In genomic region chr17:14328037-14328436, GRCm38 (mm10) we compare ENCODE assay signal across 32 mouse cellular contexts. TPM values are rescaled to one million over a fixed set of nuclear protein-coding genes. Genes with fewer than 3 reads are reported as not detected.
DNase-seq lines count a peak whose midpoint lies in the region; ATAC-seq lines count a peak whose summit lies in the region.
"Had no signal": no experiment of that assay in that cellular context is flagged by ENCODE, and none has a peak within 500 bp of the region (broad histone marks: within the 10 kb centered on the region; RNA-seq: fewer than 3 reads in every experiment).

No protein-coding gene starts in this region.

- H3K9ac ChIP-seq in midbrain, embryonic 13.5 days (replicated peaks), result no peak overlapping the region
- no peak overlapping the region for H3K9ac ChIP-seq in midbrain, embryonic 14.5 days (replicated peaks; ENCODE audit: low read length)
- H3K9ac ChIP-seq: hindbrain, embryonic 12.5 days; limb, embryonic 15.5 days; liver, embryonic 13.5 days; neural tube, embryonic 15.5 days; stomach, embryonic 15.5 days had no signal

- H3K9me3 ChIP-seq in midbrain, embryonic 13.5 days, result no peaks in the 10 kb centered on the region
- no peaks in the 10 kb centered on the region for H3K9me3 ChIP-seq in midbrain, embryonic 14.5 days (ENCODE audit: control insufficient read depth, low read length)
- H3K9me3 ChIP-seq: hindbrain, embryonic 12.5 days; limb, embryonic 10.5 days; limb, embryonic 15.5 days; liver, embryonic 13.5 days; midbrain, embryonic 10.5 days; neural tube, embryonic 15.5 days; stomach, embryonic 15.5 days had no signal

- no peak overlapping the region for H3K4me3 ChIP-seq in midbrain, embryonic 13.5 days (replicated peaks)
- no peak overlapping the region for H3K4me3 ChIP-seq in midbrain, embryonic 14.5 days (replicated peaks; ENCODE audit: low read depth, low read length)
- H3K4me3 ChIP-seq: erythroblast, embryonic 14.5 days; hindbrain, embryonic 12.5 days; limb, embryonic 10.5 days; limb, embryonic 15.5 days; liver, embryonic 13.5 days; midbrain, embryonic 10.5 days; neural tube, embryonic 15.5 days; stomach, embryonic 15.5 days had no signal

- ATAC-seq in cerebellum, adult (ENCODE audit: insufficient number of reproducible peaks, low FRiP score, low TSS enrichment), result peak; percentile 78; the same call in 1 of the 2 replicates
- 0 out of 2 replicates have a peak, but pooled peaks have one; percentile 63 for ATAC-seq in midbrain, embryonic 13.5 days
- ATAC-seq in midbrain, embryonic 14.5 days (ENCODE audit: low FRiP score, low TSS enrichment), result no peak
- ATAC-seq: forebrain, embryonic 16.5 days; lung, postnatal 0 days; Patski had no signal

- no peak overlapping the region for H3K27ac ChIP-seq in midbrain, embryonic 13.5 days
- H3K27ac ChIP-seq in midbrain, embryonic 14.5 days (replicated peaks; ENCODE audit: low read depth, low read length), result no peak overlapping the region
- H3K27ac ChIP-seq: hindbrain, embryonic 12.5 days; limb, embryonic 10.5 days; limb, embryonic 15.5 days; liver, embryonic 13.5 days; macrophage; midbrain, embryonic 10.5 days; neural tube, embryonic 15.5 days; stomach, embryonic 15.5 days had no signal

- H3K27me3 ChIP-seq in midbrain, embryonic 13.5 days, result no peaks in the 10 kb centered on the region
- H3K27me3 ChIP-seq in midbrain, embryonic 14.5 days (ENCODE audit: control insufficient read depth, insufficient read depth, low read length), result no peaks in the 10 kb centered on the region
- H3K27me3 ChIP-seq: hindbrain, embryonic 12.5 days; limb, embryonic 15.5 days; liver, embryonic 13.5 days; neural tube, embryonic 15.5 days; stomach, embryonic 15.5 days had no signal

- WGBS in midbrain, embryonic 13.5 days, result 56% methylated on average over 9 of the region's 9 CpGs
- 54% methylated on average over 9 of the region's 9 CpGs for WGBS in midbrain, embryonic 14.5 days

- 0 out of 2 replicates have a peak, but pooled peaks cover 2% of the 10 kb centered on the region for H3K4me1 ChIP-seq in midbrain, embryonic 13.5 days (replicated peaks)
- H3K4me1 ChIP-seq in midbrain, embryonic 14.5 days (ENCODE audit: control insufficient read depth, insufficient read depth, low read length), result no peaks in the 10 kb centered on the region
- H3K4me1 ChIP-seq: hindbrain, embryonic 12.5 days; limb, embryonic 10.5 days; limb, embryonic 15.5 days; liver, embryonic 13.5 days; midbrain, embryonic 10.5 days; stomach, embryonic 15.5 days had no signal

- H3K36me3 ChIP-seq in midbrain, embryonic 13.5 days, result no peaks in the 10 kb centered on the region
- no peaks in the 10 kb centered on the region for H3K36me3 ChIP-seq in midbrain, embryonic 14.5 days (ENCODE audit: control insufficient read depth, insufficient read depth, low read length)
- H3K36me3 ChIP-seq: hindbrain, embryonic 12.5 days; limb, embryonic 10.5 days; liver, embryonic 13.5 days; midbrain, embryonic 10.5 days; neural tube, embryonic 15.5 days; stomach, embryonic 15.5 days had no signal

- no peak overlapping the region for H3K4me2 ChIP-seq in midbrain, embryonic 13.5 days (replicated peaks)
- H3K4me2 ChIP-seq in midbrain, embryonic 14.5 days (ENCODE audit: low read length), result no peak overlapping the region
- H3K4me2 ChIP-seq: heart, embryonic 11.5 days; hindbrain, embryonic 12.5 days; limb, embryonic 15.5 days; liver, embryonic 13.5 days; neural tube, embryonic 15.5 days; stomach, embryonic 15.5 days had no signal

- no peak for DNase-seq in cerebellum, adult 8-10 months
- DNase-seq in midbrain, embryonic 14.5 days, result no peak
- peak; percentile 3 for DNase-seq in cerebellum, adult 9-10 months
- DNase-seq in cerebellum, postnatal 36 days, result peak; percentile 30 to 45
- DNase-seq in gastrocnemius, postnatal 25 days, result no peak
- DNase-seq in frontal cortex, postnatal 10 days (ENCODE audit: low spot score in 2 of 2), result no peak
- DNase-seq: adrenal gland, postnatal 10 days; gastrocnemius, postnatal 10 days; heart, adult 11 months; heart, postnatal 36 days; kidney, adult 2 months; kidney, postnatal 4 days; liver, embryonic 13.5 days; lung, adult 18-20 months; retina, postnatal 1 day; right cerebral cortex, postnatal 25 days had no signal

RNA-seq across cellular contexts. Expression of gene Smoc2, which starts 48.7 kb away (rescaled TPM):
- polyA plus RNA-seq in midbrain, embryonic 13.5 days (2015; fragmentation: Nextera tagmentation; extraction: Ambion mirVana), result 1.5 and 1.6 TPM in 2 replicates
- polyA plus RNA-seq in midbrain, embryonic 14.5 days (2014; fragmentation: Nextera tagmentation; extraction: Ambion mirVana), result 0.57 and 0.92 TPM in 2 replicates
- 10 to 100 TPM; 62.2 to 65.8 TPM for total RNA-seq in gastrocnemius, postnatal 25 days (2021)
- total RNA-seq: common myeloid progenitor, adult 5-6 weeks; MEL had no signal
- polyA plus RNA-seq: macrophage had no signal

Comparison
In these comparisons a context has a peak if more than half of its experiments do, and no peak if none do; other contexts are left out.
1. DNase-seq: peak in cerebellum, adult 9-10 months (single experiment) and cerebellum, postnatal 36 days (2 of 2); none in cerebellum, adult 8-10 months (single experiment), midbrain, embryonic 14.5 days (single experiment), gastrocnemius, postnatal 25 days (single experiment) and frontal cortex, postnatal 10 days (0 of 2).